Mouse (Mus musculus): ENCODE results near the gene Ccdc146. TPM values are rescaled to one million over a fixed set of nuclear protein-coding genes. Genes with fewer than 3 reads are reported as not detected.

The Ccdc146 gene
- polyA plus RNA-seq, 1 experiment from 2014 or later: 1.4 TPM

- Histone ChIP-seq H3K9ac (no peak overlapping the region), H3K4me2 (replicated peaks) (no peak overlapping the region), H3K4me1 (replicated peaks; ENCODE audit: control insufficient read depth, insufficient read depth, low read length) (no peaks in the 10 kb centered on the region), H3K36me3 (replicated peaks; ENCODE audit: control insufficient read depth, insufficient read depth) (no peaks in the 10 kb centered on the region), H3K4me3 (replicated peaks; ENCODE audit: low read length) (no peak overlapping the region), H3K9me3 (ENCODE audit: control insufficient read depth, low read length) (no peaks in the 10 kb centered on the region), H3K27me3 (ENCODE audit: control insufficient read depth, insufficient read depth, low read length) (no peaks in the 10 kb centered on the region), H3K27ac (no peak overlapping the region)
- ATAC-seq (ENCODE audit: low FRiP score) (no peak), DNase-seq (ENCODE audit: low spot score) (no peak)
- WGBS: 88% methylated on average over 2 of the region's 2 CpGs
These were observed 176.6 kb downstream of the Ccdc146 start for GRCm38 (mm10) chr5:21247916-21248315.

DNA sequence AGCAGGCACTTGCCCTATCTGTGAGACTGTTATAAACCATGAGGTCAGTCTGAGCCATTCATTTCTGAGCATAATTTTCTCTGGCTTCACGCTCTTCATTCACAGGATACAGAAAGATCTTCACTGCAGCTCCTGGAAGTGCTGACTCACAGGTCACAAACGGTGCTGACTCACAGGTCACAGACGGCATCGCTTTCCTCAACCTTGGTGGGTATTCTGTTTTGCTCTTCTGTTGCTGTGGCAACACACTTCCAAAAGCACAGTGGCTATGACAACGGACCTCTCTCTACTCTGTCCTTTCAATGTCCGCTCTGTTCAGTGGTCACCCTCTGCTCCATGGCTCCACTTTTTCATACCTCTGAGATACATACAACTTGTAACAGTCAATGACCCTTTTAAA lies 177.7 kb downstream of the Ccdc146 start:
- no peaks in the 10 kb centered on the region for H3K27me3 ChIP-seq (ENCODE audit: control insufficient read depth, insufficient read depth, low read length)
- no peak overlapping the region for H3K27ac ChIP-seq
- H3K4me3 ChIP-seq (replicated peaks; ENCODE audit: low read length): no peak overlapping the region
- no peaks in the 10 kb centered on the region for H3K4me1 ChIP-seq (replicated peaks; ENCODE audit: control insufficient read depth, insufficient read depth, low read length)
- no peaks in the 10 kb centered on the region for H3K36me3 ChIP-seq (replicated peaks; ENCODE audit: control insufficient read depth, insufficient read depth)
- no peak for DNase-seq (ENCODE audit: low spot score)
- H3K9me3 ChIP-seq (ENCODE audit: control insufficient read depth, low read length): 0 out of 2 replicates have a peak, but pooled peaks cover 3% of the 10 kb centered on the region
- H3K9ac ChIP-seq: no peak overlapping the region
- 66% methylated on average over 6 of the region's 6 CpGs for WGBS
- H3K4me2 ChIP-seq (replicated peaks): no peak overlapping the region
- ATAC-seq (ENCODE audit: low FRiP score): no peak

DNA sequence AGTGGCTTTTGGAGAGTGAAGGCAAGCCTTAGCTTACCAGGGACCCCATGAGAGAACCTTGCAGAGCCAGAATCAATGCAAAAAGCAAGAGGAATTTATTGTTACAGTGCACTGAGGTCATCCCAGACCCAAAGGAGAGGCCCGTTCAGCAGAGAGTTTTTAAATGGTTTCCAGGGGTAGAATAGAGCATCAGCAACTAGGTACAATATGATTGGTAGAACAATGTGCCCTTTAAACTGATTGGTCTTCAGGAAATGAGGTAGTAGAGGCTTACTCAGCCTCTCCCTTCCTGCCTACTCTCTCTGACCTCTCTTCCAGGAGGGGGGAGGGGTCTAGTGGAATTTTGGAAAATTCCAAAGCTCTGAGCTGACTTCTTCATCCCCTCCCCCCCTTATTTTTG lies 179.2 kb downstream of the Ccdc146 start:
- 94% methylated on average over 1 of the region's 1 CpGs for WGBS
- Histone ChIP-seq H3K4me1 (replicated peaks; ENCODE audit: control insufficient read depth, insufficient read depth, low read length) (no peaks in the 10 kb centered on the region), H3K36me3 (replicated peaks; ENCODE audit: control insufficient read depth, insufficient read depth) (no peaks in the 10 kb centered on the region), H3K9me3 (ENCODE audit: control insufficient read depth, low read length) (0 out of 2 replicates have a peak, but pooled peaks cover 3% of the 10 kb centered on the region), H3K27me3 (ENCODE audit: control insufficient read depth, insufficient read depth, low read length) (no peaks in the 10 kb centered on the region), H3K9ac (no peak overlapping the region), H3K4me3 (replicated peaks; ENCODE audit: low read length) (no peak overlapping the region), H3K4me2 (replicated peaks) (no peak overlapping the region), H3K27ac (no peak overlapping the region)
- DNase-seq (ENCODE audit: low spot score): no peak
- no peak for ATAC-seq (ENCODE audit: low FRiP score)

DNA sequence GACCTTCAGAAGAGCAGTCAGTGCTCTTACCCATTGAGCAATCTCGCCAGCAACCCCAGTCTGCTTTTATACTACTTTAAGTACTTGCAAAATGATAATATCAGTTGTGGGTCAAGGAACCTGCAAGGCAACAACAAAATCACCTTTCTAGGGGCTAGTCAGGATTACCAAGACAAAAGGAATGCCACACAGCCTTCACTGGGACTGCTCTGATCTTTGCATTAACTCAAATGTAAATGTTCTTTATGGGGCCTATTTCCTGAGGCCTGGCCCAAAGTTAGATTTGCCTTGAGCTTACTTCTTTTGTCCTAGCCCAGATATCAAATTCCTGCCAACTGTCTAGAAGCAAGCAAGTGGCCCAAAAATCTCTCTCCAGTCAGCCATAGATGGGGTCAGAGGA lies 179.9 kb downstream of the Ccdc146 start:
- no peak overlapping the region for H3K27ac ChIP-seq
- H3K4me3 ChIP-seq (replicated peaks; ENCODE audit: low read length): no peak overlapping the region
- H3K36me3 ChIP-seq (replicated peaks; ENCODE audit: control insufficient read depth, insufficient read depth): no peaks in the 10 kb centered on the region
- H3K9me3 ChIP-seq (ENCODE audit: control insufficient read depth, low read length): 0 out of 2 replicates have a peak, but pooled peaks cover 3% of the 10 kb centered on the region
- no peak for DNase-seq (ENCODE audit: low spot score)
- 86% methylated on average over 1 of the region's 1 CpGs for WGBS
- H3K9ac ChIP-seq: no peak overlapping the region
- H3K27me3 ChIP-seq (ENCODE audit: control insufficient read depth, insufficient read depth, low read length): no peaks in the 10 kb centered on the region
- no peak for ATAC-seq (ENCODE audit: low FRiP score)
- H3K4me1 ChIP-seq (replicated peaks; ENCODE audit: control insufficient read depth, insufficient read depth, low read length): no peaks in the 10 kb centered on the region
- H3K4me2 ChIP-seq (replicated peaks): no peak overlapping the region

Other genes with a start within 250 kb of the Ccdc146 start
- 14.4 and 15.5 TPM in 2 replicates for gene Gsap, start 238.4 kb downstream of the Ccdc146 start, polyA plus RNA-seq (2014; fragmentation: Nextera tagmentation; extraction: Ambion mirVana)
- 5.7 and 6.2 TPM in 2 replicates for gene Fgl2, start 52.0 kb downstream of the Ccdc146 start, polyA plus RNA-seq (2014; fragmentation: Nextera tagmentation; extraction: Ambion mirVana)
- gene Fam185a, start 281 bp upstream of the Ccdc146 start, polyA plus RNA-seq (2014; fragmentation: Nextera tagmentation; extraction: Ambion mirVana): 9.5 and 10.8 TPM in 2 replicates
- gene Lrrc17, start 118.9 kb upstream of the Ccdc146 start, polyA plus RNA-seq (2014; fragmentation: Nextera tagmentation; extraction: Ambion mirVana): 8.3 and 8.6 TPM in 2 replicates
- gene Fbxl13, start 221.0 kb upstream of the Ccdc146 start, polyA plus RNA-seq (2014; fragmentation: Nextera tagmentation; extraction: Ambion mirVana): 0.20 TPM in 2 replicates
- gene Armc10, start 221.1 kb upstream of the Ccdc146 start, polyA plus RNA-seq (2014; fragmentation: Nextera tagmentation; extraction: Ambion mirVana): 56.4 and 58.7 TPM in 2 replicates